Mouse (Mus musculus): Measurements from ENCODE around the gene Olfr550. TPM values are rescaled to one million over a fixed set of nuclear protein-coding genes. Genes with fewer than 3 reads are reported as not detected.
"Not testable (repeated sequence)": the region's sequence is repeated elsewhere in the genome, so short reads cannot be mapped to it uniquely, and the experiment has no call there.

Gene Olfr550
- total and polyA plus RNA-seq, 2 experiments, result not detected

DNA sequence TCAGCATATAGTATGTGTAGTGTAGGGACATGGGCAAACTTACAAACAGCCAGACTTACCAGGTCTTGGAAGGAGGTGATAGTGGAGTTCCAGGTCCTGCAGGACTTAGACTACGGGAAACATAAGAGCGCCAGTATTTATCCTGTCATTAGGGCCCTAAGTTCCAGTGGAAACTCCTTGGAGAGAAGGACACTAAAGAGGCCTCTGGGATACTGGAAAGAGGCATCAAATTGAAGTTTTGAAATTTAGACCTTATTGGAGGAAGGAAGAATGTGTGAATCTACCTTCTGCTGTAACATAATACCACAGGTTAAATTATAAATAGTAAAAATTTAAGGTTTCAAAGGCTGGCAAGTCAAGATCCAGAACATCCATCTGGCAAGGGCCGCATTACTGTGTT, 20.5 kb downstream of the Olfr550 start, which contains the start of gene Olfr551:
Olfr551 (minus strand) TSS at position 101 of the 400 bp plus-strand sequence.
- no peaks in the 10 kb centered on the region for H3K4me1 ChIP-seq (ENCODE audit: control insufficient read depth, insufficient read depth, low read length)
- no peak within 1 kb of the TSS for H3K27ac ChIP-seq (replicated peaks; ENCODE audit: insufficient read depth, low read depth, low read length)
- H3K4me3 ChIP-seq (ENCODE audit: insufficient read depth, low read depth, low read length), result no peak within 1 kb of the TSS
- no peak for DNase-seq (ENCODE audit: extremely low read depth, low read depth, low spot score)
- H3K9ac ChIP-seq (ENCODE audit: low read depth, low read length), result no peak within 1 kb of the TSS
- TF ChIP-seq POLR2A (IDR thresholded peaks at IDR 0.05; ENCODE audit: extremely low read depth, insufficient read depth, low read length), result no peak
- no peak for TF ChIP-seq CTCF (IDR thresholded peaks at IDR 0.05; ENCODE audit: low read depth, low read length)
- H3K36me3 ChIP-seq (ENCODE audit: control insufficient read depth, insufficient read depth, low read length), result no peaks in the 10 kb centered on the region
- WGBS, result 95% methylated on average over 3 of the region's 3 CpGs
- H3K27me3 ChIP-seq (ENCODE audit: control insufficient read depth, insufficient read depth, low read length), result no peaks in the 10 kb centered on the region
- H3K79me2 ChIP-seq (ENCODE audit: control insufficient read depth, insufficient read depth, low read length), result no peaks in the 10 kb centered on the region

GRCm38 (mm10) chr7:102597378-102598031, 26.3 kb downstream of the Olfr550 start, which contains the start of gene Olfr552:
Gene Olfr552, plus strand, starts transcription at chr7:102597770.
- DNase-seq (ENCODE audit: extremely low read depth, low read depth, low spot score), result no peak
- no peaks in the 10 kb centered on the region for H3K27me3 ChIP-seq (ENCODE audit: control insufficient read depth, insufficient read depth, low read length)
- H3K9ac ChIP-seq (ENCODE audit: low read depth, low read length), result no peak within 1 kb of the TSS
- H3K79me2 ChIP-seq (ENCODE audit: control insufficient read depth, insufficient read depth, low read length), result no peaks in the 10 kb centered on the region
- no peak within 1 kb of the TSS for H3K27ac ChIP-seq (replicated peaks; ENCODE audit: insufficient read depth, low read depth, low read length)
- H3K36me3 ChIP-seq (ENCODE audit: control insufficient read depth, insufficient read depth, low read length), result no peaks in the 10 kb centered on the region
- WGBS, result 60% methylated on average over 1 of the region's 1 CpGs
- no peak within 1 kb of the TSS for H3K4me3 ChIP-seq (ENCODE audit: insufficient read depth, low read depth, low read length)
- no peaks in the 10 kb centered on the region for H3K4me1 ChIP-seq (ENCODE audit: control insufficient read depth, insufficient read depth, low read length)
- no peak for TF ChIP-seq POLR2A (IDR thresholded peaks at IDR 0.05; ENCODE audit: extremely low read depth, insufficient read depth, low read length)
- TF ChIP-seq CTCF (IDR thresholded peaks at IDR 0.05; ENCODE audit: low read depth, low read length), result no peak

- no peak within 1 kb of the TSS for H3K27ac ChIP-seq (replicated peaks; ENCODE audit: insufficient read depth, low read depth, low read length)
- H3K27me3 ChIP-seq (ENCODE audit: control insufficient read depth, insufficient read depth, low read length), result no peaks in the 10 kb centered on the region
- H3K79me2 ChIP-seq (ENCODE audit: control insufficient read depth, insufficient read depth, low read length), result no peaks in the 10 kb centered on the region
- no peak within 1 kb of the TSS for H3K9ac ChIP-seq (ENCODE audit: low read depth, low read length)
- H3K36me3 ChIP-seq (ENCODE audit: control insufficient read depth, insufficient read depth, low read length), result no peaks in the 10 kb centered on the region
- no peak for DNase-seq (ENCODE audit: extremely low read depth, low read depth, low spot score)
- TF ChIP-seq POLR2A (IDR thresholded peaks at IDR 0.05; ENCODE audit: extremely low read depth, insufficient read depth, low read length) (no peak), CTCF (IDR thresholded peaks at IDR 0.05; ENCODE audit: low read depth, low read length) (no peak)
- H3K4me1 ChIP-seq (ENCODE audit: control insufficient read depth, insufficient read depth, low read length), result no peaks in the 10 kb centered on the region
- no peak within 1 kb of the TSS for H3K4me3 ChIP-seq (ENCODE audit: insufficient read depth, low read depth, low read length)
Observed at GRCm38 (mm10) chr7:102618118-102618517, 46.9 kb downstream of the Olfr550 start, which contains the start of gene Olfr553. Gene Olfr553, minus strand, starts transcription at chr7:102618218.

GRCm38 (mm10) chr7:102619608-102620007, 48.4 kb downstream of the Olfr550 start:
- WGBS, result 62% methylated on average over 5 of the region's 5 CpGs
- DNase-seq (ENCODE audit: extremely low read depth, low read depth, low spot score), result no peak
- TF ChIP-seq CTCF (IDR thresholded peaks at IDR 0.05; ENCODE audit: low read depth, low read length) (no peak), POLR2A (IDR thresholded peaks at IDR 0.05; ENCODE audit: extremely low read depth, insufficient read depth, low read length) (no peak)

DNA sequence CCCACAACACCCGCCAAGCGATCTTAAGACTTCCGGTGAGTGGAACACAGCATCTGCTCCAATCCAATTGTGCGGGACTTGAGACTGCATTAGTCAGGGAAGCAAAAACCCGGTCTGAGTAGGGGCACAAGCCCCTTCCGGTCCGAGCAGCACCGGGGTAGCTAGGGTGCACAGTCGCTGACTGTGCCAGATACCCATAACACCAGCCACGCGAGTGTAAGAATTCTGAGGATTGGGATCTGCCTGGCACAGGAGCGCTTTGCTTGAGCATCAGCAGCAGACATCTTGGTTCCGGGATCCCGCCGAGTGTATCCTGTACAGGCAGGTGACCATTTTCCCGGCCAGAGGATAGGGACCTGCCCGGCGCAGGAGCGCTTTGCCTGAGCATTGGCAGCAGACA, 49.1 kb downstream of the Olfr550 start:
- not testable (repeated sequence) for H3K79me2 ChIP-seq (ENCODE audit: control insufficient read depth, insufficient read depth, low read length); H3K4me1 ChIP-seq (ENCODE audit: control insufficient read depth, insufficient read depth, low read length); H3K27me3 ChIP-seq (ENCODE audit: control insufficient read depth, insufficient read depth, low read length); H3K9ac ChIP-seq (ENCODE audit: low read depth, low read length); H3K36me3 ChIP-seq (ENCODE audit: control insufficient read depth, insufficient read depth, low read length); DNase-seq (ENCODE audit: extremely low read depth, low read depth, low spot score); H3K4me3 ChIP-seq (ENCODE audit: insufficient read depth, low read depth, low read length); H3K27ac ChIP-seq (replicated peaks; ENCODE audit: insufficient read depth, low read depth, low read length)
- WGBS, result 78% methylated on average over 19 of the region's 19 CpGs

More at GRCm38 (mm10) chr7:102619608-102620007, 48.4 kb downstream of the Olfr550 start:
- H3K79me2 ChIP-seq (ENCODE audit: control insufficient read depth, insufficient read depth, low read length), result no peaks in the 10 kb centered on the region
- no peak overlapping the region for H3K27ac ChIP-seq (replicated peaks; ENCODE audit: insufficient read depth, low read depth, low read length)
- no peak overlapping the region for H3K4me3 ChIP-seq (ENCODE audit: insufficient read depth, low read depth, low read length)
- H3K9ac ChIP-seq (ENCODE audit: low read depth, low read length), result no peak overlapping the region
- no peaks in the 10 kb centered on the region for H3K36me3 ChIP-seq (ENCODE audit: control insufficient read depth, insufficient read depth, low read length)
- no peaks in the 10 kb centered on the region for H3K4me1 ChIP-seq (ENCODE audit: control insufficient read depth, insufficient read depth, low read length)
- H3K27me3 ChIP-seq (ENCODE audit: control insufficient read depth, insufficient read depth, low read length), result no peaks in the 10 kb centered on the region

Other genes starting within 250 kb of the Olfr550 start
- gene Rrm1, start 129.7 kb upstream of the Olfr550 start, total RNA-seq (2014; rRNA removed), result 7.9 and 10.4 TPM in 2 replicates
- 2.2 and 2.3 TPM in 2 replicates for gene Rrm1, start 129.7 kb upstream of the Olfr550 start, polyA plus RNA-seq (2012; rRNA removed)
- gene Olfr543, start 89.8 kb upstream of the Olfr550 start, total RNA-seq (2014; rRNA removed), result not detected in 2 replicates
- gene Olfr543, start 89.8 kb upstream of the Olfr550 start, polyA plus RNA-seq (2012; rRNA removed), result not detected in 2 replicates
- not detected in 2 replicates for gene Olfr544, start 83.1 kb upstream of the Olfr550 start, total RNA-seq (2014; rRNA removed)
- not detected in 2 replicates for gene Olfr544, start 83.1 kb upstream of the Olfr550 start, polyA plus RNA-seq (2012; rRNA removed)
- gene Olfr545, start 71.9 kb upstream of the Olfr550 start, total RNA-seq (2014; rRNA removed), result not detected in 2 replicates
- not detected in 2 replicates for gene Olfr545, start 71.9 kb upstream of the Olfr550 start, polyA plus RNA-seq (2012; rRNA removed)
- not detected in 2 replicates for gene Olfr547, start 36.7 kb upstream of the Olfr550 start, total RNA-seq (2014; rRNA removed)
- gene Olfr547, start 36.7 kb upstream of the Olfr550 start, polyA plus RNA-seq (2012; rRNA removed), result not detected in 2 replicates
- not detected in 2 replicates for gene Olfr548-ps1, start 30.5 kb upstream of the Olfr550 start, total RNA-seq (2014; rRNA removed)
- not detected in 2 replicates for gene Olfr548-ps1, start 30.5 kb upstream of the Olfr550 start, polyA plus RNA-seq (2012; rRNA removed)
- gene Olfr549, start 21.6 kb upstream of the Olfr550 start, total RNA-seq (2014; rRNA removed), result not detected in 2 replicates
- gene Olfr549, start 21.6 kb upstream of the Olfr550 start, polyA plus RNA-seq (2012; rRNA removed), result not detected in 2 replicates
- 8.3 and 10.1 TPM in 2 replicates for gene Trim21, start 6.0 kb upstream of the Olfr550 start, total RNA-seq (2014; rRNA removed)
- gene Trim21, start 6.0 kb upstream of the Olfr550 start, polyA plus RNA-seq (2012; rRNA removed), result 3.0 and 3.6 TPM in 2 replicates
- gene Olfr551, start 20.4 kb downstream of the Olfr550 start, total RNA-seq (2014; rRNA removed), result not detected in 2 replicates
- not detected in 2 replicates for gene Olfr551, start 20.4 kb downstream of the Olfr550 start, polyA plus RNA-seq (2012; rRNA removed)
- gene Olfr552, start 26.3 kb downstream of the Olfr550 start, total RNA-seq (2014; rRNA removed), result not detected in 2 replicates
- not detected in 2 replicates for gene Olfr552, start 26.3 kb downstream of the Olfr550 start, polyA plus RNA-seq (2012; rRNA removed)
- gene Olfr553, start 46.8 kb downstream of the Olfr550 start, total RNA-seq (2014; rRNA removed), result not detected in 2 replicates
- gene Olfr553, start 46.8 kb downstream of the Olfr550 start, polyA plus RNA-seq (2012; rRNA removed), result not detected in 2 replicates
- not detected in 2 replicates for gene Olfr554, start 67.0 kb downstream of the Olfr550 start, total RNA-seq (2014; rRNA removed)
- not detected in 2 replicates for gene Olfr554, start 67.0 kb downstream of the Olfr550 start, polyA plus RNA-seq (2012; rRNA removed)
- gene Olfr555, start 87.4 kb downstream of the Olfr550 start, total RNA-seq (2014; rRNA removed), result not detected in 2 replicates
- gene Olfr555, start 87.4 kb downstream of the Olfr550 start, polyA plus RNA-seq (2012; rRNA removed), result not detected in 2 replicates
- gene Olfr556, start 93.5 kb downstream of the Olfr550 start, total RNA-seq (2014; rRNA removed), result not detected in 2 replicates
- gene Olfr556, start 93.5 kb downstream of the Olfr550 start, polyA plus RNA-seq (2012; rRNA removed), result not detected in 2 replicates
- 2.3 and 3.0 TPM in 2 replicates for gene Trim68, start 115.9 kb downstream of the Olfr550 start, total RNA-seq (2014; rRNA removed)
- 2.7 and 4.7 TPM in 2 replicates for gene Trim68, start 115.9 kb downstream of the Olfr550 start, polyA plus RNA-seq (2012; rRNA removed)
- gene Olfr557, start 124.5 kb downstream of the Olfr550 start, total RNA-seq (2014; rRNA removed), result not detected in 2 replicates
- gene Olfr557, start 124.5 kb downstream of the Olfr550 start, polyA plus RNA-seq (2012; rRNA removed), result not detected in 2 replicates
- 0.07 TPM in 1 of 2 replicates, not detected in the other for gene Olfr558, start 130.8 kb downstream of the Olfr550 start, total RNA-seq (2014; rRNA removed)
- 0.02 TPM in 2 replicates for gene Olfr558, start 130.8 kb downstream of the Olfr550 start, polyA plus RNA-seq (2012; rRNA removed)
- gene Olfr33, start 147.6 kb downstream of the Olfr550 start, total RNA-seq (2014; rRNA removed), result not detected in 2 replicates
- gene Olfr33, start 147.6 kb downstream of the Olfr550 start, polyA plus RNA-seq (2012; rRNA removed), result not detected in 2 replicates
- gene Olfr559, start 156.0 kb downstream of the Olfr550 start, total RNA-seq (2014; rRNA removed), result not detected in 2 replicates
- gene Olfr559, start 156.0 kb downstream of the Olfr550 start, polyA plus RNA-seq (2012; rRNA removed), result not detected in 2 replicates
- not detected in 2 replicates for gene Olfr560, start 187.9 kb downstream of the Olfr550 start, total RNA-seq (2014; rRNA removed)
- gene Olfr560, start 187.9 kb downstream of the Olfr550 start, polyA plus RNA-seq (2012; rRNA removed), result not detected in 2 replicates
- 0.09 TPM in 1 of 2 replicates, not detected in the other for gene Olfr78, start 188.0 kb downstream of the Olfr550 start, total RNA-seq (2014; rRNA removed)
- not detected in 2 replicates for gene Olfr78, start 188.0 kb downstream of the Olfr550 start, polyA plus RNA-seq (2012; rRNA removed)
- not detected in 2 replicates for gene Olfr561, start 199.8 kb downstream of the Olfr550 start, total RNA-seq (2014; rRNA removed)
- not detected in 2 replicates for gene Olfr561, start 199.8 kb downstream of the Olfr550 start, polyA plus RNA-seq (2012; rRNA removed)
- not detected in 2 replicates for gene Olfr564, start 232.0 kb downstream of the Olfr550 start, total RNA-seq (2014; rRNA removed)
- gene Olfr564, start 232.0 kb downstream of the Olfr550 start, polyA plus RNA-seq (2012; rRNA removed), result not detected in 2 replicates

Data from liver, adult 2 months (tissue).